Mouse (Mus musculus) adrenal gland (tissue): Measurements from ENCODE around the gene Ptprh.

ENCODE experiments used
- intact Hi-C: fragments of 180-260 bp; cut with DNase I; formaldehyde crosslinking; loops from one replicate; pipeline ENCODE4 v1.15.1; 2025
- long read RNA-seq, 2 experiments: library from polyadenylated mRNA; unstranded; transcript quantifications; one replicate each; pipeline ENCODE4 v2.0.0; 2020; ENCODE audit warnings: borderline replicate concordance in 1 of 2; ENCODE audit not compliant: insufficient replicate concordance in 1 of 2

Ptprh gene
- long read RNA-seq, experiment 1: 0 reads
- long read RNA-seq, experiment 2, partial matches to known transcripts: 0 of 1 reads
- long read RNA-seq, experiment 2, other reads (novel, unspliced or antisense): 1 of 1 reads

- intact Hi-C loops: no loop called here
Measured at GRCm38 (mm10) chr7:4603873-4604272, at the start of gene Ptprh. TSS of gene Ptprh (minus strand) at chr7:4604041.

GRCm38 (mm10) chr7:4653351-4653750, 49.5 kb upstream of the Ptprh start:
- intact Hi-C loops: no loop called here

GRCm38 (mm10) chr7:4652726-4653125, 48.9 kb upstream of the Ptprh start:
- intact Hi-C loops: no loop called here

GRCm38 (mm10) chr7:4651581-4651980, 47.7 kb upstream of the Ptprh start:
- intact Hi-C loops: no loop called here

- intact Hi-C loops: no loop called here
Measured at GRCm38 (mm10) chr7:4647992-4648391, 44.2 kb upstream of the Ptprh start.

GRCm38 (mm10) chr7:4647291-4647690, 43.5 kb upstream of the Ptprh start:
- intact Hi-C loops: no loop called here

- intact Hi-C loops: no loop called here
Measured at GRCm38 (mm10) chr7:4646806-4647205, 43.0 kb upstream of the Ptprh start.

- intact Hi-C loops: no loop called here
Measured at GRCm38 (mm10) chr7:4643225-4643624, 39.4 kb upstream of the Ptprh start.

- intact Hi-C loops: no loop called here
Measured at GRCm38 (mm10) chr7:4641956-4642355, 38.1 kb upstream of the Ptprh start.

- intact Hi-C loops: no loop called here
Measured at GRCm38 (mm10) chr7:4641155-4641554, 37.3 kb upstream of the Ptprh start.

GRCm38 (mm10) chr7:4636179-4636578, 32.3 kb upstream of the Ptprh start:
- intact Hi-C loops: no loop called here

GRCm38 (mm10) chr7:4631031-4631430, 27.2 kb upstream of the Ptprh start, which contains the start of gene Tmem86b:
TSS of gene Tmem86b (minus strand) at chr7:4631422.
- intact Hi-C loops: no loop called here

- intact Hi-C loops: no loop called here
Measured at GRCm38 (mm10) chr7:4630198-4630597, 26.4 kb upstream of the Ptprh start.

- intact Hi-C loops: loop anchor here (10.0 kb wide), 2 partner anchors 75 to 165 kb away; partner anchors contain the start of gene Rpl28
Measured at GRCm38 (mm10) chr7:4629586-4629985, 25.7 kb upstream of the Ptprh start.

GRCm38 (mm10) chr7:4625928-4626327, 22.1 kb upstream of the Ptprh start:
- intact Hi-C loops: loop anchor here (10.0 kb wide), 2 partner anchors 71 to 169 kb away; partner anchors contain the start of gene Rpl28

GRCm38 (mm10) chr7:4624343-4624742, 20.5 kb upstream of the Ptprh start:
- intact Hi-C loops: loop anchor here (10.0 kb wide), 2 partner anchors 70 to 170 kb away; partner anchors contain the start of gene Rpl28

GRCm38 (mm10) chr7:4623544-4624189, 19.8 kb upstream of the Ptprh start:
- intact Hi-C loops: loop anchor here (10.0 kb wide), 2 partner anchors 69 to 171 kb away; partner anchors contain the start of gene Rpl28

- intact Hi-C loops: loop anchor here (5.0 to 10.0 kb wide), 3 partner anchors 65 to 175 kb away; partner anchors contain the start of gene Rpl28
Measured at GRCm38 (mm10) chr7:4619979-4620378, 16.1 kb upstream of the Ptprh start.

- intact Hi-C loops: no loop called here
Measured at GRCm38 (mm10) chr7:4613740-4614403, 10.0 kb upstream of the Ptprh start.

GRCm38 (mm10) chr7:4612956-4613355, 9.1 kb upstream of the Ptprh start:
- intact Hi-C loops: no loop called here

- intact Hi-C loops: no loop called here
Measured at GRCm38 (mm10) chr7:4612386-4612785, 8.5 kb upstream of the Ptprh start.

GRCm38 (mm10) chr7:4611921-4612341, 8.1 kb upstream of the Ptprh start:
- intact Hi-C loops: no loop called here
